Mouse (Mus musculus) megakaryocyte, embryonic 14.5 days (primary cell): ENCODE measurements around the gene Baz2a.

Experiments
- FLI1 ChIP-seq: IDR thresholded peaks from 2 replicates; pipeline ENCODE4 v1.6.1; 2012; ENCODE audit warnings: low read length, inconsistent platforms, mixed read lengths
- GATA1 ChIP-seq: IDR thresholded peaks from 3 replicates; pipeline ENCODE4 v1.6.1; 2012; ENCODE audit warnings: mixed read lengths, low read length, inconsistent platforms, borderline replicate concordance

DNA sequence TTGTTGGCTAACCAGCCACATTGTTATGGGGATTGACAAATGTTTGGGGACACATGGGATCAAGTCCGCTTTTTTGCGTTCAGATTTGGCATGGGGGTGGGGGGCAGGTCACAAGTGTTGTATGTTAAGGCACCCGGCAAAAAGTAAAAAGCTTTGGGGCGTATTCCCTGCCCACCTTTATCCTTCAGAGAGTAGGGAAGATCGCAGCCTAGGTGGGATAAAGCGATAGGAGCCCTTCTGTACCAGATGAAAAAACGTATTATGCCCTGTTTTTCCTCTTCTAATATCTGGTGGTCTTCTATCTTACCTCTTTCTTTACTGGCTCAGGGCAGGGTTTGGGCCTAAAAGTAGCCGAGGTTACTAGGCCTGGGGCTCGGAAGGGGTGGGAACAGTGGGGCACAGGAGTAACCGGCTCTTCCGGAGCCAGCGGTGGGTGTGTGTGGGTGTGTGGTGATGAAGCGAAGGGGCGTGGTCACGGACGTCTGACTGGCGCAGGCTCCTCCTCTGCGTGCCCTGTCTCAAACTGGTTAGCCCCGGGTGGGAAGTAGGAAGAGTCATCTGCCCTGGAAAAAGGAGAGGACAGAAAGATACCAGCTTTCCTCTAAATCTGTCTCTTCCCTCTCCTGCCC, 3.1 kb downstream of the Baz2a start:
- TF ChIP-seq GATA1, result no peak
- TF ChIP-seq FLI1, result no peak
